Mouse (Mus musculus): Measurements from ENCODE around the gene Pole2. TPM values are rescaled to one million over a fixed set of nuclear protein-coding genes. Genes with fewer than 3 reads are reported as not detected.

Pole2 gene
- polyA plus RNA-seq, 1 experiment = 3.4 TPM

GRCm38 (mm10) chr12:69197378-69198163, 30.4 kb downstream of the Pole2 start:
- TF ChIP-seq CTCF (IDR thresholded peaks at IDR 0.05; ENCODE audit: extremely low read depth, insufficient read length, insufficient replicate concordance, low read depth, low read length) (no peak), POLR2A (IDR thresholded peaks at IDR 0.05; ENCODE audit: low read depth, low read length) (no peak)
- peaks cover 2% of the 10 kb centered on the region; the same call in 1 of the 2 replicates for H3K4me1 ChIP-seq (ENCODE audit: control insufficient read depth, insufficient read depth, insufficient read length, low read length)
- H3K36me3 ChIP-seq (ENCODE audit: control insufficient read depth, insufficient read depth, low read length) = peaks cover 6% of the 10 kb centered on the region
- under 1% methylated on average over 94 of the region's 94 CpGs for WGBS
- no peaks in the 10 kb centered on the region for H3K27me3 ChIP-seq (ENCODE audit: control insufficient read depth, insufficient read depth, low read length)
- H3K27ac ChIP-seq (ENCODE audit: insufficient read depth, low read depth, low read length) = peak overlapping the region; percentile 60
- H3K4me3 ChIP-seq (ENCODE audit: low read depth, low read length) = peak overlapping the region; percentile 80

GRCm38 (mm10) chr12:69196444-69197377, 31.3 kb downstream of the Pole2 start, which contains the start of gene Gm49383:
Gene Gm49383, minus strand, starts transcription at chr12:69197104.
- Histone ChIP-seq H3K4me1 (ENCODE audit: control insufficient read depth, insufficient read depth, insufficient read length, low read length) (peaks cover 2% of the 10 kb centered on the region; the same call in 1 of the 2 replicates), H3K27ac (ENCODE audit: insufficient read depth, low read depth, low read length) (peak within 1 kb of the TSS; percentile 60), H3K36me3 (ENCODE audit: control insufficient read depth, insufficient read depth, low read length) (peaks cover 6% of the 10 kb centered on the region), H3K4me3 (ENCODE audit: low read depth, low read length) (peak within 1 kb of the TSS; percentile 80), H3K27me3 (ENCODE audit: control insufficient read depth, insufficient read depth, low read length) (no peaks in the 10 kb centered on the region)
- under 1% methylated on average over 75 of the region's 75 CpGs for WGBS
- peak; percentile 57; the same call in 1 of the 2 replicates for TF ChIP-seq POLR2A (IDR thresholded peaks at IDR 0.05; ENCODE audit: low read depth, low read length)
- no peak for TF ChIP-seq CTCF (IDR thresholded peaks at IDR 0.05; ENCODE audit: extremely low read depth, insufficient read length, insufficient replicate concordance, low read depth, low read length)

- Histone ChIP-seq H3K4me3 (ENCODE audit: low read depth, low read length) (no peak overlapping the region), H3K36me3 (ENCODE audit: control insufficient read depth, insufficient read depth, low read length) (peaks cover 8% of the 10 kb centered on the region), H3K27ac (ENCODE audit: insufficient read depth, low read depth, low read length) (no peak overlapping the region), H3K4me1 (ENCODE audit: control insufficient read depth, insufficient read depth, insufficient read length, low read length) (no peaks in the 10 kb centered on the region; the same call in 1 of the 2 replicates), H3K27me3 (ENCODE audit: control insufficient read depth, insufficient read depth, low read length) (no peaks in the 10 kb centered on the region)
- 93% methylated on average over 2 of the region's 2 CpGs for WGBS
- TF ChIP-seq POLR2A (IDR thresholded peaks at IDR 0.05; ENCODE audit: low read depth, low read length) (no peak), CTCF (IDR thresholded peaks at IDR 0.05; ENCODE audit: extremely low read depth, insufficient read length, insufficient replicate concordance, low read depth, low read length) (no peak)
Measured at GRCm38 (mm10) chr12:69192637-69193036, 35.4 kb downstream of the Pole2 start.

DNA sequence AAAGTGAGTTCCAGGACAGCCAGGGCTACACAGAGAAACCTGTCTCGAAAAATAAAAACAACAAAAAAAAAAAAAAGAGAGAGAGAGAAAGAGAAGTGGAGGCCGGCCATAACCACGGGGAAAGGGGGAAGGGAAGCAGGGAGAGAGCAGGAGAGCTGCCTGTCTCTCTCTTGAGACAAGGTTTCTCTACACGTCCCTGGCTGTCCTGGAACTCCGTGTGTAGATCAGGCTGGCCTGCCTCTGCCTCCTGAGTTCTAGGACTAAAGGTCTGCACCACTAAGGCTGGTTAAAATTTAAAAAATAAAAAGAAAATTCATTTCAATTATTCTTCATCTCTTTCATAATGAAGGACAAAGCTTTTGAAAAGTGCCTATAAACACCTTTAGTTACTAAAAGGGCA, 36.6 kb downstream of the Pole2 start:
- H3K36me3 ChIP-seq (ENCODE audit: control insufficient read depth, insufficient read depth, low read length) = peaks cover 8% of the 10 kb centered on the region
- WGBS = 84% methylated on average over 5 of the region's 5 CpGs
- no peak overlapping the region for H3K4me3 ChIP-seq (ENCODE audit: low read depth, low read length)
- TF ChIP-seq CTCF (IDR thresholded peaks at IDR 0.05; ENCODE audit: extremely low read depth, insufficient read length, insufficient replicate concordance, low read depth, low read length) = no peak
- TF ChIP-seq POLR2A (IDR thresholded peaks at IDR 0.05; ENCODE audit: low read depth, low read length) = no peak
- no peak overlapping the region for H3K27ac ChIP-seq (ENCODE audit: insufficient read depth, low read depth, low read length)
- no peaks in the 10 kb centered on the region for H3K27me3 ChIP-seq (ENCODE audit: control insufficient read depth, insufficient read depth, low read length)
- H3K4me1 ChIP-seq (ENCODE audit: control insufficient read depth, insufficient read depth, insufficient read length, low read length) = peaks cover 7% of the 10 kb centered on the region; the same call in 1 of the 2 replicates

DNA sequence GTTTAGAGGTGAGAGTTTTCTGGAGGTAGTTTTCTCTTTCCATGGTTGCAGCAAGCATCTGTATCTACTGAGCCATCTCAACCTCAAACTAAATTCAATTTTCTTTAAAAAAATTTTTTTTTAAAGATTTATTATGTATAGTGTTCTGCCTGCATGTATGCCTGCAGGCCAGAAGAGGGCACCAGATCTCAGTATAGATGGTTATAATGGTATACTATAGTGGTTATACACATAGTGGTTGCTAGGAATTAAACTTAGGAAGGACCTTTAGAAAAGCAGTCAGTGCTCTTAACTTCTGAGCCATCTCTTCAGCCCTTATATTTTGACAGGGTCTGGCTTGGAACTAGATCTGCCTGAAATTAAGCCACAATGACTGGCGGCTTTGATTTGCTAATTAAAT, 37.5 kb downstream of the Pole2 start:
- peaks cover 7% of the 10 kb centered on the region; the same call in 1 of the 2 replicates for H3K4me1 ChIP-seq (ENCODE audit: control insufficient read depth, insufficient read depth, insufficient read length, low read length)
- no peak for TF ChIP-seq CTCF (IDR thresholded peaks at IDR 0.05; ENCODE audit: extremely low read depth, insufficient read length, insufficient replicate concordance, low read depth, low read length)
- no peak for TF ChIP-seq POLR2A (IDR thresholded peaks at IDR 0.05; ENCODE audit: low read depth, low read length)
- 94% methylated on average over 1 of the region's 1 CpGs for WGBS

DNA sequence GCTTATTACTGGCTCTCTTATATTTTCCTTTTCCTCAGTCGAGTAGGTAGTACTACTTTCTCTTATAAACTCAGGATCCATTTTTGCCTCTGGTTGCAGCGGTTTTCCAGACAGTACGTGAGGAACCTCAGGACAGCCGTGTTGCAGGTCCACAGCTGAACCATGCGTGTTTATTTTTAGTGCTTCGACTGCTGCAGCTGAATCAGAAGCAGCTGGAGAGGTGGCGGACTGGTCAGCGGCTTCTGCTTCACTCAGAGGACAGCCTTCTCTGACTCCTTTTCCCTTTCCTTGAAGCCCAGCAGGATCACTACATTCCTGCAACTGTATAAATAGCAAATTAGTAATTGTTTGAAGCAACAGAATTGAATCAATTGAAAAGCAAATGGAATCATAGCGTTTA, 37.9 kb downstream of the Pole2 start:
- peaks cover 10% of the 10 kb centered on the region; the same call in 1 of the 2 replicates for H3K4me1 ChIP-seq (ENCODE audit: control insufficient read depth, insufficient read depth, insufficient read length, low read length)
- no peak for TF ChIP-seq POLR2A (IDR thresholded peaks at IDR 0.05; ENCODE audit: low read depth, low read length)
- no peak for TF ChIP-seq CTCF (IDR thresholded peaks at IDR 0.05; ENCODE audit: extremely low read depth, insufficient read length, insufficient replicate concordance, low read depth, low read length)
- no peak overlapping the region for H3K4me3 ChIP-seq (ENCODE audit: low read depth, low read length)
- peaks cover 8% of the 10 kb centered on the region for H3K36me3 ChIP-seq (ENCODE audit: control insufficient read depth, insufficient read depth, low read length)
- H3K27me3 ChIP-seq (ENCODE audit: control insufficient read depth, insufficient read depth, low read length) = no peaks in the 10 kb centered on the region
- WGBS = 88% methylated on average over 9 of the region's 9 CpGs
- H3K27ac ChIP-seq (ENCODE audit: insufficient read depth, low read depth, low read length) = no peak overlapping the region

More for the DNA sequence above, 37.5 kb downstream of the Pole2 start:
- no peak overlapping the region for H3K4me3 ChIP-seq (ENCODE audit: low read depth, low read length)
- no peak overlapping the region for H3K27ac ChIP-seq (ENCODE audit: insufficient read depth, low read depth, low read length)
- no peaks in the 10 kb centered on the region for H3K27me3 ChIP-seq (ENCODE audit: control insufficient read depth, insufficient read depth, low read length)
- peaks cover 8% of the 10 kb centered on the region for H3K36me3 ChIP-seq (ENCODE audit: control insufficient read depth, insufficient read depth, low read length)
